Mouse (Mus musculus): ENCODE measurements around the gene Uba3. TPM values are rescaled to one million over a fixed set of nuclear protein-coding genes. Genes with fewer than 3 reads are reported as not detected.

Uba3 gene
- 7.5 and 18.5 TPM in 2 replicates for polyA plus RNA-seq (2011; ENCODE audit: insufficient read depth, insufficient read length, low replicate concordance, missing spikeins)

DNA sequence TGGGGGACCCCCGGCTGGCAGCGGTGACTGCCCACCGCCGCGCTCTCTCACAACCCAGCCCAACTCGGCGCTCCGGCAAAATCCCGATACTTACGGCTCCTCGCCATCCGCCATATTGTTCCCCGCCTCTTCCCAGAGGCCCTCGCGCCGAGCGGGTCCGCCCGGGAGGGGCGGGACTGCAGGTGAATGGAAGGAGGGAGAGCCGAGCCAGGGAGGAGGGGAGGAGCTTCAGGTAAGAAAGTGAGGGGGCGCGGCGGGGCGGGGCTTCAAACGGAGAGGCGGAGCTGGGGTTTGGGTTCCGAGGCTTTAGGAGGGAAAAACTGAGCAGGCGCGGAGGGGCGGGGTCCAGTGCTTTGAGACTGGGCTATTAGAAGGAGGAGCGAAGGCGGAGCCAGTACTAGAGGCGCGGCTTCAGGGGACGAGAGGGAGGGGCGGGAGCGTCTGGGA lies at the start of gene Uba3:
Gene Uba3, minus strand, starts transcription at position 209 of the 447 bp plus-strand sequence.
- H3K4me3 ChIP-seq (replicated peaks; ENCODE audit: control insufficient read depth, low read depth, low read length), result peak within 1 kb of the TSS; percentile 73
- H3K4me1 ChIP-seq (ENCODE audit: control insufficient read depth, insufficient read depth, low read length), result no peaks in the 10 kb centered on the region
- H3K27ac ChIP-seq (ENCODE audit: control insufficient read depth, insufficient read depth, low read depth, low read length, poor library complexity), result peak within 1 kb of the TSS; percentile 37; the same call in 1 of the 2 replicates
- TF ChIP-seq CTCF (IDR thresholded peaks at IDR 0.05; ENCODE audit: control insufficient read depth, insufficient read depth, low read length) (no peak), POLR2A (IDR thresholded peaks at IDR 0.05; ENCODE audit: borderline replicate concordance, control insufficient read depth, low read depth, low read length) (peak; percentile 84; the same call in 1 of the 2 replicates)
- under 1% methylated on average over 38 of the region's 38 CpGs for WGBS

DNA sequence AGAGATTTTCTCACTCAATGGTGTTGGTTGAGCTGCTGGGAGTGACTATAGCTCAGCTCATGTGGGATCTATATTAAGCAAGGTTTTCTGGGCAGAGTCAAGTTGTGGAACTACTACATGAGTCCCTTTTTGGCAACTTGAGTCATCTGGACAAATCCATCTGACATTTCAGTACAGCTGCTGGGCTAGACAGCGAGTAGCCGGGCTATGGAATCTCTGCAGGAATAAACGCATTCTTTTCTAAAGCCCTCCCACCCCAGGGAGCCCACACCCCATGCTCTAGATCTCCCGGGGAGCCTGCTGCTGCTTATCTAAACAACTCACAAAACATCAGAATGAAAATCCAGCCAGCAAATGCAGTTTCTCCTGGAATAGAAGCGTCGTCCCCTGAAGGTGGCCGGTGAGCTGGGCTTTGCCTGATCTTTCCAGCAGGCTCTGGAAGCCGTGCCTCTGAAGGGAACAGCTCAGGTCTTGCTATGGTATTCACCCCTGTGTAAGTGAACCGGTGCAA lies 47.3 kb upstream of the Uba3 start, which contains the start of gene Lmod3:
Gene Lmod3, minus strand, starts transcription at position 49 of the 511 bp plus-strand sequence.
- no peaks in the 10 kb centered on the region; the same call in 1 of the 2 replicates for H3K4me1 ChIP-seq (ENCODE audit: control insufficient read depth, insufficient read depth, low read length)
- WGBS, result 74% methylated on average over 9 of the region's 9 CpGs
- no peak within 1 kb of the TSS for H3K4me3 ChIP-seq (replicated peaks; ENCODE audit: control insufficient read depth, low read depth, low read length)
- H3K27ac ChIP-seq (ENCODE audit: control insufficient read depth, insufficient read depth, low read depth, low read length, poor library complexity), result no peak within 1 kb of the TSS
- TF ChIP-seq CTCF (IDR thresholded peaks at IDR 0.05; ENCODE audit: control insufficient read depth, insufficient read depth, low read length) (no peak), POLR2A (IDR thresholded peaks at IDR 0.05; ENCODE audit: borderline replicate concordance, control insufficient read depth, low read depth, low read length) (no peak)

DNA sequence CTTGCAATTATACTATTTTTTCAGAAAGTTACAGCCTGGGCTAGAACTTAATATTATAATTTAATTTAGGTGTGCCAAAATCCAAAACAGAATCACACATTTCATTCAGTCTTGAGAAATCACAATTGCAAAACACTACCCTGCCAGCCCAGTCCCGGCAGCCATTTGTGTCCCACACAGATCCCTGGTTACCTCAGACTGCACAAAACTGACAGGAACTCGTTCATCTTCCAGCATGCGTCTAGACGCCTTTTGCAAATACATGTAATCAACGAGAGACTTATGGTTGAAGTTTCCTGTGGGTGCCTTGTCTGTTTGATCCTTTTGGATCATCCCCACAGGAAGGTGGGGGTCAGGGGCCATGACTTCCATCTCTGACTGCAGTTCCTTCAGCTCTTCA lies 46.6 kb upstream of the Uba3 start:
- Histone ChIP-seq H3K27ac (ENCODE audit: control insufficient read depth, insufficient read depth, low read depth, low read length, poor library complexity) (no peak overlapping the region), H3K4me3 (replicated peaks; ENCODE audit: control insufficient read depth, low read depth, low read length) (no peak overlapping the region), H3K4me1 (ENCODE audit: control insufficient read depth, insufficient read depth, low read length) (no peaks in the 10 kb centered on the region; the same call in 1 of the 2 replicates)
- no peak for TF ChIP-seq POLR2A (IDR thresholded peaks at IDR 0.05; ENCODE audit: borderline replicate concordance, control insufficient read depth, low read depth, low read length)
- TF ChIP-seq CTCF (IDR thresholded peaks at IDR 0.05; ENCODE audit: control insufficient read depth, insufficient read depth, low read length), result no peak
- 24% methylated on average over 5 of the region's 5 CpGs for WGBS

DNA sequence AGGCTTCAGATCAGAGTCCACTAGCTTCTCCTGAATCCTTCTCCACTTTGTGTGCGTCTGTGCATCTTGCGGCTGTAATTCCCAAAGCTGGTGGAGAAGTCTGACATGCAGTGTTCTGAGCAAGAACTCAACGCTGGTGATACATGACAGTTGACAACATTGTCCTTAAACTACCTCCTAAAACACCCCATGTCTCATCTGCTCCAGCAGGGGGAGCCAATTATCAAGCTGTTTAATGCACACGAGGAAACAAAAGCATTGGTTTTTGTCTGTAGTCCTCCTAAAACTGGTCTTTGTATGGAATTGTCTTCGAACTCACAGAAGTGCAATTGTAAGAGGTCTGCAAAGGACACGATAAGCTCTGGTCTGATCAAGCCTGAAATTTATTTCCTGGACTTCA lies 45.5 kb upstream of the Uba3 start:
- Histone ChIP-seq H3K4me1 (ENCODE audit: control insufficient read depth, insufficient read depth, low read length) (no peaks in the 10 kb centered on the region; the same call in 1 of the 2 replicates), H3K4me3 (replicated peaks; ENCODE audit: control insufficient read depth, low read depth, low read length) (no peak overlapping the region), H3K27ac (ENCODE audit: control insufficient read depth, insufficient read depth, low read depth, low read length, poor library complexity) (no peak overlapping the region)
- whole genome bisulfite sequencing, result 29% methylated on average over 6 of the region's 6 CpGs
- no peak for TF ChIP-seq CTCF (IDR thresholded peaks at IDR 0.05; ENCODE audit: control insufficient read depth, insufficient read depth, low read length)
- TF ChIP-seq POLR2A (IDR thresholded peaks at IDR 0.05; ENCODE audit: borderline replicate concordance, control insufficient read depth, low read depth, low read length), result no peak

DNA sequence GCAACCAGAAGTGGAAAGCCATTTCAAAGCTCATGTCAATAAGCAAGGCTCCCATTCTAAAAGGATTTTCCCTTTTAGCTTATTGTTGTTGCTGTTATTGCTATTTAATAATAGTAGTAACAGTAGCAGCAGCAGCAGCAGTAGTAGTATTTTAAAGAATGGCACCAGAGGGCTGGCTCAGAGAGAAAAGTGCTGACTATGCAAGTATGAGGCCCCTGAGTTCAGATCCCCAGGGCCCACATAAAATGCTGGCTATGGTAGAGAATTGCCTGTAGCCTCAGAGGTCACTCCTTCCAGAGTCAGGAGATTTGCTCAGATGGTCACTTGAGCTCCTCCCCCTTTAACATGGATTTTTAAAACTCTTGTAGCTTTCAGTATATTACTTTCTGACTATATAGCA lies 39.8 kb upstream of the Uba3 start:
- Histone ChIP-seq H3K4me1 (ENCODE audit: control insufficient read depth, insufficient read depth, low read length) (no peaks in the 10 kb centered on the region), H3K4me3 (replicated peaks; ENCODE audit: control insufficient read depth, low read depth, low read length) (no peak overlapping the region), H3K27ac (ENCODE audit: control insufficient read depth, insufficient read depth, low read depth, low read length, poor library complexity) (no peak overlapping the region)
- TF ChIP-seq POLR2A (IDR thresholded peaks at IDR 0.05; ENCODE audit: borderline replicate concordance, control insufficient read depth, low read depth, low read length) (no peak), CTCF (IDR thresholded peaks at IDR 0.05; ENCODE audit: control insufficient read depth, insufficient read depth, low read length) (no peak)

DNA sequence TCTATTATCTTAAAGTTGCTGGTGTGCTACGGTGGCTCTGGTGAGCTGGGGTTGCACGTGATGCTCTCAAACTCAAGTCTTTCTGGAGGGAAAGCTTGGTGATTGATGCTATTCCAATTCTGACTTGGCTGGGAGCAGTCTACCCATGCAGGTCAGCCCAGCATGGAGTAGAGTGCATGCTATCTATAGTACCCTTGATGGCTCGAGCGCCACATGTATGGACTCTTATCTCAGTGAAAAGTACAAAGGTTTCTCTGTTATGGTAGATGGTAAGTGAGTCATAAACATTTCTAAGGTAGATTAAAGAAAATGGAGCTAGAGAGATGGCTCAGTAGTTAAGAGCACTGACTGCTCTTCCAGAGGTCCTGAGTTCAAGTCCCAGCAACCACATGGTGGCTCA lies 37.1 kb upstream of the Uba3 start:
- Histone ChIP-seq H3K4me1 (ENCODE audit: control insufficient read depth, insufficient read depth, low read length) (no peaks in the 10 kb centered on the region), H3K27ac (ENCODE audit: control insufficient read depth, insufficient read depth, low read depth, low read length, poor library complexity) (no peak overlapping the region), H3K4me3 (replicated peaks; ENCODE audit: control insufficient read depth, low read depth, low read length) (no peak overlapping the region)
- TF ChIP-seq POLR2A (IDR thresholded peaks at IDR 0.05; ENCODE audit: borderline replicate concordance, control insufficient read depth, low read depth, low read length) (no peak), CTCF (IDR thresholded peaks at IDR 0.05; ENCODE audit: control insufficient read depth, insufficient read depth, low read length) (no peak)
- 87% methylated on average over 4 of the region's 4 CpGs for WGBS

DNA sequence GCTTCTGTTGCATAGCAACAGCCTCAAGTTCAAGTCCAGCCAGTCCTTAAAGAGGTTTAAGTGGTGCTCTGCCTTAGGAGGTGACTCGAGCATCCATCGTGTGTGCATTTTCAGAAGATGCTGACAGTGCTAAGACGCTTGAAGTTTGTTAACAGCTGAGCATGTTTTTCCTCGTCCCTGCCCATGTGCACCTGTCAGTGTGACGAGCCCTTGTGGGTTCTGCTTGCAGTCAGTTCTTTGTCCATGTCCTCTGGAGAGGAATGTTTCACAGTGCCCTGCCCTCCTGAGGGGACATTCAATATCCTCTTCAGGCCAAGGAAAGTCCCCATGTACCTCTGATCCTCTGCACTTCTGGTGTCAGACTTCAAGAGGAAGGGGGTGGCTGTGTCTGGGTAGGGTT lies 34.6 kb upstream of the Uba3 start:
- Histone ChIP-seq H3K4me3 (replicated peaks; ENCODE audit: control insufficient read depth, low read depth, low read length) (no peak overlapping the region), H3K4me1 (ENCODE audit: control insufficient read depth, insufficient read depth, low read length) (no peaks in the 10 kb centered on the region), H3K27ac (ENCODE audit: control insufficient read depth, insufficient read depth, low read depth, low read length, poor library complexity) (no peak overlapping the region)
- 85% methylated on average over 5 of the region's 5 CpGs for WGBS
- TF ChIP-seq POLR2A (IDR thresholded peaks at IDR 0.05; ENCODE audit: borderline replicate concordance, control insufficient read depth, low read depth, low read length) (no peak), CTCF (IDR thresholded peaks at IDR 0.05; ENCODE audit: control insufficient read depth, insufficient read depth, low read length) (no peak)

DNA sequence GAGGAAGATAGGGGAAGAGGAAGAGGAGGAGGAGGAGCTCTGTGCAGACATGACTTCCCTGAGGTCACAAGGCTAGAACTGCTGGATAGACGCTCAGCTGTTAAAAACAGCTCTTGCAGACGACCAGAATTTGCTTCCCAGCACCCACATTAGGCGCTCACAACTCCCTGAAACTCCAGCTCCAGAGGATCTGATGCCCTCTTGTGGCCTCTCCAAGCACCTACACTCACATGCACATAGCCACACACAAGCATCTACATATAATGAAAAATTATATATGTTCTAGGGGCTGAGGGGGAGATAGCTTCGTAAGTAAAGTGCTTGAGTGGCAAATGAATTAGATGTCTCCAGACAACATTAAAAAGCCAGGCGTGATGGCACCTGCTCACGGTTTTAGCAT lies 33.9 kb upstream of the Uba3 start:
- WGBS, result 88% methylated on average over 6 of the region's 6 CpGs
- TF ChIP-seq POLR2A (IDR thresholded peaks at IDR 0.05; ENCODE audit: borderline replicate concordance, control insufficient read depth, low read depth, low read length) (no peak), CTCF (IDR thresholded peaks at IDR 0.05; ENCODE audit: control insufficient read depth, insufficient read depth, low read length) (0 out of 2 replicates have a peak, but pooled peaks have one; percentile 7)
- no peak overlapping the region for H3K4me3 ChIP-seq (replicated peaks; ENCODE audit: control insufficient read depth, low read depth, low read length)
- H3K4me1 ChIP-seq (ENCODE audit: control insufficient read depth, insufficient read depth, low read length), result no peaks in the 10 kb centered on the region
- H3K27ac ChIP-seq (ENCODE audit: control insufficient read depth, insufficient read depth, low read depth, low read length, poor library complexity), result no peak overlapping the region
